Mouse (Mus musculus) liver, embryonic 16.5 days (tissue): ENCODE measurements at regions not wholly inside any gene's neighbourhood (a gene's known extent, or its start where the extent isn't known, plus 50 kb on each side); places are given as distances from the start of the nearest gene placed in this dataset.
A peak's percentile ranks its signal among the peaks of the same experiment; 100 is the strongest.

Source experiments
- ATAC-seq: fragments of 200-750 bp; cut with Nextera tagmentation; 2 replicates; pipeline ENCODE4 v1.8.0; 2017; ENCODE audit warnings: low read depth, mild to moderate bottlenecking, moderate number of reproducible peaks, moderate library complexity
- H3K27ac ChIP-seq: fragments of 300-500 bp; sonication (generic); 2 replicates; pipeline ENCODE4 v1.5.1; 2014; ENCODE audit warnings: mild to moderate bottlenecking, low read length
- H3K27me3 ChIP-seq: fragments of 300-500 bp; sonication (generic); 2 replicates; pipeline ENCODE4 v1.6.1; 2014; ENCODE audit warnings: low read depth, low read length, mixed read lengths; ENCODE audit not compliant: control insufficient read depth, insufficient read depth
- H3K36me3 ChIP-seq: fragments of 300-500 bp; sonication (generic); 2 replicates; pipeline ENCODE4 v1.6.1; 2014; ENCODE audit warnings: mild to moderate bottlenecking; ENCODE audit not compliant: control insufficient read depth, insufficient read depth
- H3K4me1 ChIP-seq: fragments of 300-500 bp; sonication (generic); 2 replicates; pipeline ENCODE4 v1.6.1; 2014; ENCODE audit warnings: low read depth, low read length, mixed read lengths; ENCODE audit not compliant: control insufficient read depth
- H3K4me2 ChIP-seq: fragments of 300-500 bp; sonication (generic); 2 replicates; pipeline ENCODE4 v1.6.1; 2014; ENCODE audit warnings: low read depth, low read length, mixed read lengths
- H3K4me3 ChIP-seq: fragments of 300-500 bp; sonication (generic); 2 replicates; pipeline ENCODE4 v1.5.1; 2014; ENCODE audit warnings: low read depth, mild to moderate bottlenecking, low read length
- H3K9ac ChIP-seq: fragments of 300-500 bp; sonication (generic); 2 replicates; pipeline ENCODE4 v1.6.1; 2014; ENCODE audit warnings: low read depth, low read length
- H3K9me3 ChIP-seq: fragments of 300-500 bp; sonication (generic); replicated peaks from 2 replicates; pipeline ENCODE4 v1.6.1; 2016; ENCODE audit warnings: low read length; ENCODE audit not compliant: control insufficient read depth
- WGBS: fragments of 180-500 bp; shearing (Covaris S2); extraction: QIAGEN DNeasy Blood & Tissue Kit; methylation state at CpG from one replicate; pipeline ENCODE4 v1.1.7; 2014; ENCODE audit not compliant: insufficient replicate concordance; 5-methylcytosine and 5-hydroxymethylcytosine counted together

DNA sequence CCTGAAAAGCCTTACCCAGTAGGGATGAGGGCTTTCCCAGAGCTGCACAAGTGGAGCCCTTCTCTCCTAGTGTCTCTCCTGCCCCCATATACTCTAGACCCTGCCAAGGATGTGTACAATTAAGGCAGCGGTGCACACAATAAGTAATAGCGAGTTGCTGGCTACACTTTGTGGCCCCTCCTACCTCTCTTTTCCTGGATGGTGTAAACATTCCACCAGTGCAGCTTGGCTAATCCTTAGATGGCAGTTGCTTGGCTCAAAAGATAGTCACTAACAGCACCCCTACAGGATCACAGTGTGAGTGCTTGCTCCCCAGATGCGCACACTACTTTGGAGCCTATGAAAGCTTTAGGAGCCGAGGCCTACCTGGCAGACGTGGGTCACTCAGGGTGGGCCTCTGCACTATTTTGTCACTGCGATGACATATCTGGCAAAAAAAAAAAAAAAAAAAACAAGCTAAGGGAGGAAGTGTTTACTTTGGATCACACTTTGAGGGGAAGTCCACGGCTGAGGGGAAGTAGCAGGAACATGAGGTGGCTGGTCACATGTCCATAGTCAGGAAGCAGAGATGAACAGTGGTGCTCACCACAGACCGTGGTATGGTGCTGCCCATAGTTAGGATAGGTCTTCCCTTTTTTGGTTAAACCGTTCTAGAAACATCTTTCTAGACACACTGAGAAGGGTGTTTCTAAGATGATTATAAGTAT lies 57.6 kb upstream of the Ampd3 start:
- Histone ChIP-seq H3K9ac (no peak overlapping the region), H3K4me2 (no peak overlapping the region), H3K4me1 (no peaks in the 10 kb centered on the region), H3K27ac (no peak overlapping the region), H3K4me3 (no peak overlapping the region), H3K36me3 (no peaks in the 10 kb centered on the region), H3K9me3 (no peaks in the 10 kb centered on the region), H3K27me3 (no peaks in the 10 kb centered on the region)
- ATAC-seq, result no peak
- WGBS, result 52% methylated on average over 9 of the region's 9 CpGs

DNA sequence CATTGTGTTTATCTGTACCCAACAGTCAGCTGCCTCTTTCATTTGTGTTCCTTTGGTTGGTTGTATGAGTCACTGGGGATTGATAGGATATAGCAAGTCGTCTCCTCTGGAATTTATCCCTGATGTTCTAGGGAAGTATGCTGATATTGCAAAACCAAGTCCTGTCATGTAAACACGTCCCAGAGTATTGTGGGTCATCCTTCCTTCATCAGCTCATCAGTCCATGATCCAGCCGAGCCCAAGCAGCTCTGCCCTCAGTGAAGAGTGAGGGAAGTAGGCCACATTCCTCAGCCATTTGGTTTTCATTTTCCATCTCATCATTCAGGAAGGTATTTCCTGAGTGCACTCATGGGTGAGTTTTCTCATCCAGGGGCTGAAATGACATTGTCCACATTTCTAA lies 54.3 kb upstream of the Ampd3 start:
- Histone ChIP-seq H3K9ac (no peak overlapping the region), H3K27ac (no peak overlapping the region), H3K4me3 (no peak overlapping the region), H3K4me1 (no peaks in the 10 kb centered on the region), H3K27me3 (no peaks in the 10 kb centered on the region), H3K4me2 (no peak overlapping the region), H3K36me3 (no peaks in the 10 kb centered on the region), H3K9me3 (no peaks in the 10 kb centered on the region)
- ATAC-seq, result no peak
- 43% methylated on average over 3 of the region's 3 CpGs for WGBS

- H3K4me1 ChIP-seq, result no peaks in the 10 kb centered on the region
- no peak overlapping the region for H3K4me3 ChIP-seq
- no peak overlapping the region for H3K4me2 ChIP-seq
- H3K27ac ChIP-seq, result no peak overlapping the region
- no peak overlapping the region for H3K9ac ChIP-seq
- peak; percentile 78 for ATAC-seq
- WGBS, result 63% methylated on average over 3 of the region's 3 CpGs
- H3K36me3 ChIP-seq, result no peaks in the 10 kb centered on the region
- no peaks in the 10 kb centered on the region for H3K27me3 ChIP-seq
- no peaks in the 10 kb centered on the region for H3K9me3 ChIP-seq
Measured at GRCm38 (mm10) chr7:110715110-110715509, 52.9 kb upstream of the Ampd3 start.

GRCm38 (mm10) chr7:110715545-110715944 lies 52.5 kb upstream of the Ampd3 start:
- H3K27ac ChIP-seq, result no peak overlapping the region
- no peaks in the 10 kb centered on the region for H3K27me3 ChIP-seq
- no peaks in the 10 kb centered on the region for H3K4me1 ChIP-seq
- H3K9ac ChIP-seq, result no peak overlapping the region
- no peak for ATAC-seq
- 62% methylated on average over 6 of the region's 6 CpGs for WGBS
- no peaks in the 10 kb centered on the region for H3K36me3 ChIP-seq
- no peak overlapping the region for H3K4me3 ChIP-seq
- H3K9me3 ChIP-seq, result no peaks in the 10 kb centered on the region
- H3K4me2 ChIP-seq, result no peak overlapping the region

GRCm38 (mm10) chr7:110717104-110717503 lies 50.9 kb upstream of the Ampd3 start:
- H3K27me3 ChIP-seq, result no peaks in the 10 kb centered on the region
- H3K36me3 ChIP-seq, result no peaks in the 10 kb centered on the region
- no peak for ATAC-seq
- 58% methylated on average over 6 of the region's 6 CpGs for WGBS
- H3K27ac ChIP-seq, result no peak overlapping the region
- no peaks in the 10 kb centered on the region for H3K9me3 ChIP-seq
- no peaks in the 10 kb centered on the region for H3K4me1 ChIP-seq
- no peak overlapping the region for H3K4me2 ChIP-seq
- H3K4me3 ChIP-seq, result no peak overlapping the region
- no peak overlapping the region for H3K9ac ChIP-seq
